Mouse (Mus musculus): Measurements from ENCODE around the gene Slu7.

Slu7 gene

GRCm38 (mm10) chr11:43485855-43486254 is 52.3 kb downstream of the Slu7 start:
- no peak for DNase-seq

- peak; percentile 78 for DNase-seq
Observed at GRCm38 (mm10) chr11:43492663-43493062, 59.1 kb downstream of the Slu7 start.

DNA sequence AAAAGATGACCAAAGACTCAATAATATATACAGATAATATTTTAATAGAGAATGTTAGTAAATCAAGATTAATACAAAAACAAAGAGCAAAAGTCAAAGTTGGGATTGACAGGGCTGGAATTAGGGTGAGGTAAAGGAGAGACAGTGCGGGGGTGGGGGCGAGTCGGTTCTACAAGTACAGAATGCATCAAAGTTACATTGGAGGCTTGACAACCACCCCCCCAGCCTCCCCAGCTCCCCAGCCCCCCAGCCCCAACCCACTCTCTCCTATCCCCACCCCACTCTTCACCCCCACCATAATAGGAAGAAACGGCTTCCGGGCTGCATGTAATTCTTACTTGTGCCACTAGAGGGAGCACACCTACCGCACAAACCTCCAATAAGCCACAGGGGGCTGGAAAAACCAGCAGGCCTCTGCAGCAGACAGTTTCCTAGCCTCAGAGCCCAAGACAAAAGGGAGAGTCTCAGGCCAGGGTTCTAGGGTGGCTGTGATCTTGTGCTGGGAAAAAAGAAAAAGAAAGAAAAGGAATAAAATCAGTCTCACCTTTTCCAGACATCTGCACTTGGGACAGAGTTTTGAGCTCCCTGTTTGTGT is 60.4 kb downstream of the Slu7 start:
- peak; percentile 76 for DNase-seq

DNA sequence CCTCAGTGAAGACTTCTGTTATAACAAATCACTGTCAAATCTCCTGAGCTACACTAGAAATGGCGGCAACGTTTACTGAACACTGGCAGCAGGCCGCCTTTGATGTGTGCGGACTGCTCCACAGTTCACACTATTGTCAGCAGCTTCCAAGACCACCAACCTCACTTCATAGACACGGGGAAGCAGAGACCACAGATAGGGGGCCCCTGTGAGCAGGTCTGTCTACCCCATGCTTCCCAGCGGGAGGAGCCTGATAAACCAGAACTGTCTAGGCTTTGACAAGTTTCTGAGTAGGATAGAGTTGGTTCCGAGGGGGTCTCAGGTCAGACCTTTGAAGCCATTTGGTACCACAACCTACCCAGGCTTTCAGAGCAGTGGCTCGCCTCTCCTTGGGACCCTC is 61.5 kb downstream of the Slu7 start:
- DNase-seq, result no peak

DNA sequence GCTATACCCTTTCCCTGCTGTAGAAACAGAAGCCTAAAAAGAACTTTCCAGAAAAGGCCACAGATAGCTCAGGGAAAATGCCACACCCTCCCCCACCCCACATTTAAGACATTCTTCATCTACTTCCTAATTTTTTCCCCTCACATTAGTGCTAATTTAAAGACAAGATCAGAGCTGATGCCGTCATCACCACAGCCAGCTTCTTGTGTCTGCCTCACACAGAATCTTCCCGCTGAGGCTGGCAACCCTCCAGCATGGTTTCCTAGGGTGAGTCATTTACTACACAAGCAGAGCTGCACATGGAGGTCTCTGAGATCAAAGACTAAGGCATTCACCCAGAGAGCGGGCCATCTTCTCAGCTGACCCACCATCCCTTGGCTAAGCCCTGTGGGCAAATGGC is 62.0 kb downstream of the Slu7 start:
- no peak for DNase-seq

All from thymus, postnatal 14 days (tissue).